Mouse (Mus musculus) urinary bladder, adult 18-20 months (tissue): ENCODE measurements at regions not wholly inside any gene's neighbourhood (a gene's known extent, or its start where the extent isn't known, plus 50 kb on each side); places are given as distances from the start of the nearest gene placed in this dataset.

Experiments
- DNase-seq, 2 experiments: peaks; one replicate each; pipeline ENCODE4 v3.0.0; 2022; ENCODE audit warnings: low spot score in 2 of 2, mixed read lengths in 2 of 2

GRCm38 (mm10) chr6:117279297-117279696 lies 111.0 kb downstream of the Cxcl12 start:
- no peak for DNase-seq

DNA sequence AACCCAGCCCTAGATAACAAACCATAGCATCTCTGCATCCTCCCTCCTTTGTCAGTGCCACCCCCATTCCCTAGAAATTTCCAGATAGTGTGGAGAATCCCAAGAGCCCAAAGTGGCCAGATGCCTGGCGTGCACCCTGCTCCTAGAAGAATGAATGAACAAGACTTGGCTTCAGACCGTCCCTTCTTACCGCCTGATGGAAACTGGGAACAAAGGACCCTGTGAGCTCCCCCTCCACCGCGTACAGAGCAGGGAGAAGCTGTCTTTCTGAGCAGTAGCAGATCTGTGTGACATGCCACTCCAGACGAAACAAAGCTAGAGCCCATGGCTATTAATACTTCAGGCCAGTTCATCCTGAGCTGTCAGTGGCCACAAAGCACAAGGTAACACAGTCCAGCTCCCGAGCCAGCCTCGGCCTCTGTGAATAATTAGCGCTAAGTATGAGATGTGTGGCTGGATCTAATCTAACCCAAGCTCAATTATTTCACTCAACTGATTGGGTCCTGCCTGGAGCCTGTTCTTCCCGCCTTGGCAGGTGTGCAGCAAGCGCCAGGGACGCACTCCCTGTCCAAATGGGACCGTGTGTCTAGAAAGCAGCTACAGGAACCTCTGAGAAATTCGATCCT lies 111.6 kb downstream of the Cxcl12 start:
- DNase-seq = no peak

- DNase-seq = no peak
Observed at GRCm38 (mm10) chr6:117280911-117281310, 112.6 kb downstream of the Cxcl12 start.

GRCm38 (mm10) chr6:117283616-117284015 lies 115.3 kb downstream of the Cxcl12 start:
- DNase-seq = no peak

GRCm38 (mm10) chr6:117284376-117285106 lies 116.2 kb downstream of the Cxcl12 start:
- DNase-seq = no peak

- no peak for DNase-seq
Observed at GRCm38 (mm10) chr6:117287396-117287795, 119.1 kb downstream of the Cxcl12 start.

DNA sequence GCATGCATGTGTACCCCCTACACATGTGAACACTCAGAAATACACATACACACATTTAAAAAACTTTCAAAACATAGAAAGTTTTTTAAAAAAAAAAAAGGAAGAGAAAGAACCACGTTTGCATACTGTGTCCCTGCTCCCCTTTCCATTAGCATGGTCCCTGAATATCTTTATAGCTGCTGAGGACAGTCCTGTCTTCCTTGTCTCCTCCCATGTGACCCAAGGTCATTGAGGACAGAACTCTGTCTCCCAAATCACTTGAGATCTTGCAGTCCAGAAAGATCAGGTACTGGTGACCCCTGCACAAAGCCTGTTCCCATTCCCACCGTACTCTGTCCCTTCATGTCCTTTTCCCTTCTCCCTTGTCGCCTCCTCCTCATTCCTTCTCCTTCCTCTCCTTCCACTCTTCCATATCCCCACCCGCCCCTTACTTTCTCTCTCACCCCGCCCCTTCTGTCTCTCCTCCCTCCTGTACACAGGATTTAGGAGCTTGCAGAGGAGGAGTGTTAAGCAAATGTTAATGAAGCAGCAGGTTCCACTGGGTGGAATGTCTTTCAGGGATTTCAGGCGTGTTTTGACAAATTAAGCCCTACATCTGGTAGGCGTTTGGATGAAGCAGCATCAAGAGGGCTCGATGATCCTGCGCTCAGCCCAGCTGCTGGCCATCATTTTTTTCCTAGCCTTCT lies 125.6 kb downstream of the Cxcl12 start:
- DNase-seq = no peak

DNA sequence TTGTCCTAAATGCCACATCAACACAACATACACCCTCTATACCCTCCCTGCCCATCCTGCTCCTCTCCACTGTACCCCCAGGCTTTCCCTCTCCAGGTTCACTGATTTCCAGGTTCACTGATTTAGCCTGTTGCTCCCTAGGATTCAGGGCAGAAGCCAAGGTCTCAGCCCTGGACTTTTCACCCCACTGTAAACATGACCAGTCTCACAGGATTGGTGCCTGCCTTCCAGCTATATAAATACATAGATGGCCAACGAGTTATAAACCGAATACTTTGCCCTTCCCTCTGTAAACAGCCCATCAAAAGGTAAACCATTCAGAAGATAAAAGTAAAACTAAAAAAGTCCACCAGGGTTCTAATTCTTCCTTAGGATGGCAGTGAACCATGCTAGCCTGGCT lies 129.6 kb downstream of the Cxcl12 start:
- no peak for DNase-seq

GRCm38 (mm10) chr6:117299503-117300288 lies 131.4 kb downstream of the Cxcl12 start:
- DNase-seq = peak in 1 of 2 experiments; percentile 4

DNA sequence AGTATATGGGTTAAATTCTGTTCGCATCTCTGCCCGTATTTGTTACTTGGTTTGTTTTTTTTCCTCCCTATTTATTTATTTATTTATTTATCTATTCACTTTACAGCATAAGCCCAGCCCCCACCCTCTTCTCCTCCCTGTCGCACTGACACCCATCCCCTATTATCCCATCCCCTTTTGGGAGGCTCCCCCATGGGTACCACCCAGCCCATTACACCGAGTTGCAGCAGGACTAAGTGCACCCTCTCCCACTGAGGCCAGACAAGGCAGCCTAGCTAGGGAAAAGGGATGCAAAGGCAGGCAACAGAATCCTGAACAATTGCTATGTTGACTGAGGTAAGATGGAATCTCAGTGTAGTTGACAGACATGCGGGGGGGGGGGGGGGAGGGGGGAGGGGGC lies 135.0 kb downstream of the Cxcl12 start:
- no peak for DNase-seq

- no peak for DNase-seq
Observed at GRCm38 (mm10) chr6:117305736-117306250, 137.5 kb downstream of the Cxcl12 start.

GRCm38 (mm10) chr6:117308636-117309035 lies 140.3 kb downstream of the Cxcl12 start:
- no peak for DNase-seq

GRCm38 (mm10) chr6:117312891-117313781 lies 144.8 kb downstream of the Cxcl12 start:
- no peak for DNase-seq

- DNase-seq = no peak
Observed at GRCm38 (mm10) chr6:117313944-117314566, 145.7 kb downstream of the Cxcl12 start.

- no peak for DNase-seq
Observed at GRCm38 (mm10) chr6:117323301-117323700, 155.0 kb downstream of the Cxcl12 start.

GRCm38 (mm10) chr6:117323850-117324249 lies 155.5 kb downstream of the Cxcl12 start:
- DNase-seq = no peak

DNA sequence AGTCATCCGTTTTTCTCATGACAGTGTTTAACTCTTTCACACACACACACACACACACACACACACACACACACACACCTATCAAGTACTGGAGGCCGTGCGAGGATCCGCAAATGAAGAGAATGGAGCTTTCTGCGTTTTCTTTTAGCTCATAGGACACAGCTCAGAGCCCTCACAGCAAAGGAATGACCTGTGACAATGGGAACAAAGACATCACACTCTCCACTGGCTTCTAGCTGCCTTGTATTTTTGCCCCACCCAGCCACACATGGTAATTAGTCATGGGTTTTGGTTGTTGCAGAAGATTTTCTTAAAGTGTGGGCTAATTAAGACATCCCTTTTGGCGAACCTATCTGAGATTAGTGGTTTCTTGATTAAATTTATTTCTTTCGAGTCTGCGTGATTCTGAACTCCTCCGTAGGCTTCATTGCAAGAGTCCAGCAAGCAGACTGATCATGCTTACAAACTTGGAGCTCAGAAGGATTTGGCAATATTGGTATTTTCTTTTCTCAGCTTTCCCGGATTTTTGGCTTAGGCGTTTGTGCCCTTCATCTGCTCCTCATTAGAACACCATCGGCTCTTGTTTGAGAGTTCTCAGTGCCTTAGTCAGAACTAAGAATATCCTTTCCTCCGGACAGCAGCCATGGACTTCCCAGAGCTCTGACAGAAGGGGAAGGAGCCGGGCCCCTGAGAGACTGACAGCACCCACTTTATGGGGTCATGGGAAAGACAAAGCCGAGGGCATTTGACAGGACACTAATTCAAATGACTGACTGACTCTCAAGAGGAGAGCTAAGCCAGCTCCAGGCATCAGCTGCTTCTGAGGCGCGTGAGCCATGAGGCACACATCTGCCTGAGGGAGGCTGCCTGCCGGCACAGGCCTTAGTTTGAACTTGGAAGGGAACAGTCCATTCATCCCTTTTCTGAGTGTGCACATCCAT lies 158.8 kb downstream of the Cxcl12 start:
- no peak for DNase-seq

GRCm38 (mm10) chr6:117329164-117329939 lies 161.0 kb downstream of the Cxcl12 start:
- DNase-seq = no peak
